Mouse (Mus musculus): ENCODE data around the gene 9230110F15Rik. TPM values are rescaled to one million over a fixed set of nuclear protein-coding genes. Genes with fewer than 3 reads are reported as not detected.
"Not testable (repeated sequence)": the region's sequence is repeated elsewhere in the genome, so short reads cannot be mapped to it uniquely, and the experiment has no call there.

9230110F15Rik gene
- total RNA-seq (2015) (not detected in 2 replicates), total RNA-seq (2017) (not detected in 2 replicates)

- no peak for ATAC-seq (replicated peaks; ENCODE audit: poor library complexity)
Measured at GRCm38 (mm10) chr9:35844050-35844449, at the start of gene 9230110F15Rik. TSS of gene 9230110F15Rik (minus strand) at chr9:35844150.

GRCm38 (mm10) chr9:35893112-35893511, 49.2 kb upstream of the 9230110F15Rik start:
- not testable (repeated sequence) for ATAC-seq (replicated peaks; ENCODE audit: poor library complexity)

- ATAC-seq (replicated peaks; ENCODE audit: poor library complexity): not testable (repeated sequence)
Measured at GRCm38 (mm10) chr9:35817881-35818280, 26.1 kb downstream of the 9230110F15Rik start.

GRCm38 (mm10) chr9:35798146-35798545, 45.8 kb downstream of the 9230110F15Rik start:
- no peak for ATAC-seq (replicated peaks; ENCODE audit: poor library complexity)

- no peak for ATAC-seq (replicated peaks; ENCODE audit: poor library complexity)
Measured at GRCm38 (mm10) chr9:35790001-35790400, 53.9 kb downstream of the 9230110F15Rik start, which contains the start of the genes Gm27235 and D730048I06Rik. TSS of gene Gm27235 (minus strand) at chr9:35790101. TSS of gene D730048I06Rik (minus strand) at chr9:35790112.

Other genes with a start within 250 kb of the 9230110F15Rik start
- gene Pate4, start 232.2 kb downstream of the 9230110F15Rik start, total RNA-seq (2015): not detected in 2 replicates
- gene Pate4, start 232.2 kb downstream of the 9230110F15Rik start, total RNA-seq (2017): not detected in 2 replicates
- not detected in 2 replicates for gene Pate3, start 195.9 kb downstream of the 9230110F15Rik start, total RNA-seq (2015)
- gene Pate3, start 195.9 kb downstream of the 9230110F15Rik start, total RNA-seq (2017): not detected in 2 replicates
- gene Pate1, start 156.8 kb downstream of the 9230110F15Rik start, total RNA-seq (2015): not detected in 2 replicates
- not detected in 2 replicates for gene Pate1, start 156.8 kb downstream of the 9230110F15Rik start, total RNA-seq (2017)
- gene Gm17677, start 103.1 kb downstream of the 9230110F15Rik start, total RNA-seq (2015): not detected in 2 replicates
- not detected in 2 replicates for gene Gm17677, start 103.1 kb downstream of the 9230110F15Rik start, total RNA-seq (2017)
- gene Gm17727, start 66.0 kb downstream of the 9230110F15Rik start, total RNA-seq (2015): not detected in 2 replicates
- gene Gm17727, start 66.0 kb downstream of the 9230110F15Rik start, total RNA-seq (2017): not detected in 2 replicates
- not detected in 2 replicates for gene Gm27235, start 54.0 kb downstream of the 9230110F15Rik start, total RNA-seq (2015)
- gene Gm27235, start 54.0 kb downstream of the 9230110F15Rik start, total RNA-seq (2017): not detected in 2 replicates
- not detected in 2 replicates for gene D730048I06Rik, start 54.0 kb downstream of the 9230110F15Rik start, total RNA-seq (2015)
- gene D730048I06Rik, start 54.0 kb downstream of the 9230110F15Rik start, total RNA-seq (2017): not detected in 2 replicates
- not detected in 2 replicates for gene 9230113P08Rik, start 64.3 kb upstream of the 9230110F15Rik start, total RNA-seq (2015)
- gene 9230113P08Rik, start 64.3 kb upstream of the 9230110F15Rik start, total RNA-seq (2017): not detected in 2 replicates

All from megakaryocyte progenitor cell, adult 5-6 weeks (primary cell).